Mouse (Mus musculus) B cell, adult (primary cell): ENCODE data around the gene Rab39b. TPM values are rescaled to one million over a fixed set of nuclear protein-coding genes. Genes with fewer than 3 reads are reported as not detected.

ENCODE experiments used
- total RNA-seq: library from RNA; stranded (reverse); gene quantifications from 4 replicates; pipeline ENCODE4 v1.2.4, GENCODE M21; 2023; ENCODE audit not compliant: inconsistent age

Gene Rab39b
- total RNA-seq: 0.16 to 0.39 TPM in 2 of 4 replicates, not detected in the others

DNA sequence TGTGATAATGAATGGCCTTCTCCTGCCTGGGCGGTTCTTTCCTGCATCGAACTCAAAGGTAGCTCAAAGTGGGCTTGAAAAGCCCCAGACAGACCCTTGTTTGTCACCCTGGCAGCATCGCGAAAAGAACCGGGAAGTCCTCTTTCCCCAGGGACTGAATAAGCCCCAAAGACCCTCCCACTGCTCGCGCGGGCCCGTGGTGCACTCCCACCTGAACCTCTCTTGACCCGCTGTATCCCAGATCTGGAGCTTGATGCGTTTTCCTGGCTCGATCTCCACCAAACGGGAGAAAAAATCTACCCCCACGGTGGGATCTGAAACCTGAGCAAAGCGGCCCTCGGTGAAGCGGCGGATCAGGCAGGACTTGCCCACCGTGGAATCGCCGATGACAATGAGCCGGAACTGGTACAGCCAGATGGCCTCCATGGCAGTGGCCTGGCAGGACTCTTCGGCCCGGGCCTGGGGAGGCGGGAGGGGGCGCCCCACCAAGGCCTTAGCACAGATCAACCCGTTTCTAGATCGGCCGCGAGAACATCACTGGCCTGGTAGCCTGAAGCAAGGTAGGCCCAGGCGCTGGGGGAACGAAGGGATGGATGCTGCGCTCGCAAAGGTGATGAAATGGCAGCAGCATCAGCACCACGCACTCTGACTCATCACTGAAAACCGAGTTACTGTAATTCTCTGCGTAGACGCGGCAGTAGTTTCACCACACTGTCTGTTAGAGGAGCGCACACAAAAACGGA lies at the start of gene Rab39b:
TSS of gene Rab39b (minus strand) at position 650 of the 743 bp plus-strand sequence.

Other genes with a start within 250 kb of the Rab39b start
- 19.9 to 32.1 TPM (median 24.9 TPM) in 4 replicates for gene Fundc2, start 195.8 kb downstream of the Rab39b start, total RNA-seq
- 0.32 to 0.75 TPM (median 0.40 TPM) in 4 replicates for gene F8, start 195.6 kb downstream of the Rab39b start, total RNA-seq
- gene Cmc4, start 161.6 kb downstream of the Rab39b start, total RNA-seq: 11.3 to 15.8 TPM (median 13.6 TPM) in 4 replicates
- 14.6 to 15.9 TPM (median 15.6 TPM) in 4 replicates for gene Mtcp1, start 161.6 kb downstream of the Rab39b start, total RNA-seq
- gene Brcc3, start 161.6 kb downstream of the Rab39b start, total RNA-seq: 25.4 to 29.4 TPM (median 26.7 TPM) in 4 replicates
- 57.7 to 65.1 TPM (median 64.1 TPM) in 4 replicates for gene Vbp1, start 63.9 kb downstream of the Rab39b start, total RNA-seq